Mouse (Mus musculus) MEL (cell line): Measurements from ENCODE around the gene Hoxa4.

Experiments
- CTCF ChIP-seq, 3 experiments: IDR thresholded peaks in 2 of 3; conservative IDR thresholded peaks in 1 of 3; 2 replicates each; pipeline ENCODE4 v1.5.1; 2011 to 2012; ENCODE audit warnings: low read length in 3 of 3, low read depth in 2 of 3, mild to moderate bottlenecking in 2 of 3, improper control_type of control experiment in 1 of 3, inconsistent platforms in 1 of 3, mixed read lengths in 1 of 3, moderate library complexity in 1 of 3; ENCODE audit not compliant: control insufficient read depth in 1 of 3, insufficient read depth in 1 of 3, poor library complexity in 1 of 3, severe bottlenecking in 1 of 3
- E2F4 ChIP-seq: IDR thresholded peaks from 2 replicates; pipeline ENCODE4 v1.6.1; 2011; ENCODE audit warnings: low read depth, low read length, improper control_type of control experiment, borderline replicate concordance
- GATA1 ChIP-seq: IDR thresholded peaks from 2 replicates; pipeline ENCODE4 v1.6.1; 2011; ENCODE audit warnings: low read depth, low read length, improper control_type of control experiment
- JUND ChIP-seq: IDR thresholded peaks from 2 replicates; pipeline ENCODE4 v1.6.1; 2011; ENCODE audit warnings: low read depth, mild to moderate bottlenecking, improper control_type of control experiment, low read length
- SIN3A ChIP-seq: IDR thresholded peaks from 2 replicates; pipeline ENCODE4 v1.6.1; 2012; ENCODE audit warnings: low read length, improper control_type of control experiment, inconsistent platforms
- SMC3 ChIP-seq: IDR thresholded peaks from 2 replicates; pipeline ENCODE4 v1.6.1; 2011; ENCODE audit warnings: low read depth, low read length, improper control_type of control experiment
- TCF12 ChIP-seq: IDR thresholded peaks from 2 replicates; pipeline ENCODE4 v1.6.1; 2014; ENCODE audit warnings: low read depth, mild to moderate bottlenecking, inconsistent platforms, low read length, improper control_type of control experiment, moderate library complexity
- ZNF384 ChIP-seq: IDR thresholded peaks from 2 replicates; pipeline ENCODE4 v1.6.1; 2012; ENCODE audit warnings: low read depth, mild to moderate bottlenecking, inconsistent platforms, low read length, improper control_type of control experiment

- TF ChIP-seq E2F4 (no peak), SIN3A (no peak), CTCF (IDR thresholded peaks at IDR 0.05 in 2 of 3, conservative IDR thresholded peaks at IDR 0.05 in 1 of 3; ENCODE audit: control insufficient read depth in 1 of 3, insufficient read depth in 1 of 3, low read depth in 2 of 3, low read length in 3 of 3, poor library complexity in 1 of 3, severe bottlenecking in 1 of 3) (no peak), SMC3 (no peak), TCF12 (no peak), ZNF384 (no peak), JUND (no peak), GATA1 (no peak)
Observed at GRCm38 (mm10) chr6:52203371-52204049, 12.0 kb upstream of the Hoxa4 start.
